Mouse (Mus musculus): ENCODE measurements at regions not wholly inside any gene's neighbourhood (a gene's known extent, or its start where the extent isn't known, plus 50 kb on each side); places are given as distances from the start of the nearest gene placed in this dataset.

DNA sequence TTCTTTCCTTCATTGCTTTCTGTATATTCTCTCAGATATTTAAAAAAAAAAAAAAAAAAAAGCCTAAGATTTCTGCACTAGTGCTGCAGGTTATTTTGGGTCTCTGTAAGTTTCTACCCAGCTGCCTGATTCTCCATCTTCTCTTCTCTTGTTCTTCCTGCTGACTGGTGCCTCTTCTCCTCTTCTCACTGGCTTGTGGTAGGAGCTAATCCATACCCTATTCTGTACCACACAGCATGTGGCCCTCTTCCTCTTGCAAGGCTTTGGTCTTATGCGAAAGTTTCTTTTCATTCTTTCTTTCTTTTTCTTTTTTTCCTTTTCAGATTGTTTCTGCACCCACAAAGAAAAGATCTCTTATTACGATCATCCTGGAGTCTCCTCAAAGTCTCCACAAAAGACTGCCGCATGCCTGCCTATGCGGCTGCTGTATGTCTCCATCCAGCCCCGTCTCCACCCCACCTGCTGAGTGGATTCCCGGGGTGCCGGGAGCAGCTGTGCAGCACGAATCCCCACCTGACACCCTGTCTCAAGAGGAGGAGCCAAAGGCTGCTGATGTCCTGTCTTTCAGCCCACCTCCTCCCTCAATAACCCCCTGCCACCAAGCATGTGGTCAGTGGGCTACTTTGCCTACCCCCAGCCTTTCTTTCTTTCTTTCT lies 66.3 kb downstream of the Ythdf1 start:
- DNase-seq, result peak in 1 of 2 experiments; percentile 34

DNA sequence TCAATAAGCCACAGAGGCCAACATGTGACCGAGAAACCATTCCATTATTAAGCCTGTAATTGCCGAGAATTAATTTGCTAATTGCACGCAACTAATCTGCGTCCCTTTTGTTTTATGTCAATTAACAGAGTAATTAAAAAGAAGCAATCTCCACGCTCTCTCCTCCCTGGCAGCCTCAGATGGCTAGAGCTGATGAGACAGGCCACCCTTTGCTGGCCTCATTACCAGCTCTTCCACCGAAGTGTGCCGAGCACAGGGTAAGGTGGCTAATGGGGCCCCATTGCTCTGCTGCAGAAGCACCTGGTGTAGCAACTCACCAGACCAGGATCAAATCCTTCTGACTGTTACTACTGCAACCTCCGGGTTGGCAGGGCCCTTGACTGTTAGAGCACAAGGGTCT lies 70.8 kb upstream of the Bhlhe23 start:
- no peak for DNase-seq

DNA sequence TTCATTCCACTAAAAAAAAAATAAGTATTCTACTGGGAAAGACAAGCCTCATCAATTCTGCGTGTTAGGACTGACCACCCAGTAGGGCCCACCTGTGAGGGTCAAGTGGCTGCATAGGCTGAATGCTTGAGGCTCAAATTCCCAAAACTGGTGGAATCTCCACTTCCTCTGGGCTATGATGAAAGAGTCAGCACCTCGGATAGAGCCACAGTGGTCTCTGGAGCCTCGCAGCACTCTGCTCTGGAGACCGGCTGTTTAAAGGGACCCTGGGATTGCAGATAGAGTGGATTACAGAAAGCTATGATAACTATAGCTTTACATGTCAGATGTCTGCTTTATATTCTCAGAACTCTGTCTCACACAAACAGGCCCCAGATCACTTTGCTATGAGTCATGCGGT lies 68.3 kb upstream of the Bhlhe23 start:
- no peak for DNase-seq

DNA sequence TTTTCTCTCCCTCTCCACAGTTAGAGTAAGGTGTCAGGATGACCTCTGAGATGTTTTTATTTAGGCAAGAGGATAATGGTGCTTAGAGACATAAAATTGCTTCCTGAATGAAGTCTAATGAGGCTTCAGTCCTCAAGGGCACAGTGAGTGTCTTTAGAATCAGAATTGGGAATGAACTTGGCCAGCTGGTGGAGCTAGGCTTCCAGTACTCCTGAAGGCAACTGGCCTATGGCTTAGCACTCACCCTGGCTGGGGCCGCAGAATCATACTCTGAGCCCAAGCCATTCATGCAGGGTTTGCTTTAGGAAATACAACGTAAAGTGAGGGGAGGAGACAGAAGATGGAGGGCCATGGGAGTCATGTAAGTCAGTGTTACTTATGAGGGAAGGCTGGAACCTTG lies 67.0 kb upstream of the Bhlhe23 start:
- peak; percentile 58 to 59 for DNase-seq

DNA sequence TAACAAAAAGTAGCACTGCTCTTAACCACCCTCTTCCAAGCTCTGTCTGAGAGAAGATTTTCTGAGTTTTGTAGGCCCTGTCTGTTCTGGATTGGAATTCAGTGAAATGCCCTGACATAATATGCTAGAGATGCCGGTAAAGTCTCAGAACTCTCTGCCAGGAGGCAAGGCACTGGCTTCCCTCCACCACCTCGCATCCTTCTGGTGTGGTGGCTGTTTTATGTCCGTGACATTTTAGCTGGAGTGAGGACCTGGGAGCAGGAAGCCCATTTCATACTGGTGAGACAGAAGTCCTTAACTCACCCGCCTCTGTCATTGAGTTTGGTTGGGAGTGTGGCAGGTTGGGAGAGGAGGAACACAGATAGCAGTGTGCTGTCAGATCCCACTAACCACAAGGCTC lies 62.4 kb upstream of the Bhlhe23 start:
- DNase-seq, result no peak

DNA sequence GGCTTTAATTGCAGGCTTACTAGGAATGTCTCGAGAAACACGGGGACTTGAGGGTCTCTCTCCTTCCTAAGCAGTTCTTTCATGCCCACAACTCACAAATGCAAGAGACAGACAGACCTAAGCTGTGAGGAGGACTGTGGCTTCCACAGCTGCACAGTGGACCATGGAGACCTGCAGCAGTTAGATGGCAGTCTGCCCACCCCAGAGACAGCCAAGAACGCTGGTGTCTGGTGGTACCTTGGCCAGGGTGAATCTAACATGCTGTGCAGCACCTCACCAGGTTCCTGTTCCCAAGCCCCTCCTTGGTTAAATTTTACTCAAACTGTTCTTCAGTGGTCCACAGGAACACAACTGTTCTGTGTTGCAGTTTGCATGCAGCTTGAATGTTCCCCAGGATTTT lies 61.3 kb upstream of the Bhlhe23 start:
- DNase-seq, result peak in 1 of 2 experiments; percentile 41

DNA sequence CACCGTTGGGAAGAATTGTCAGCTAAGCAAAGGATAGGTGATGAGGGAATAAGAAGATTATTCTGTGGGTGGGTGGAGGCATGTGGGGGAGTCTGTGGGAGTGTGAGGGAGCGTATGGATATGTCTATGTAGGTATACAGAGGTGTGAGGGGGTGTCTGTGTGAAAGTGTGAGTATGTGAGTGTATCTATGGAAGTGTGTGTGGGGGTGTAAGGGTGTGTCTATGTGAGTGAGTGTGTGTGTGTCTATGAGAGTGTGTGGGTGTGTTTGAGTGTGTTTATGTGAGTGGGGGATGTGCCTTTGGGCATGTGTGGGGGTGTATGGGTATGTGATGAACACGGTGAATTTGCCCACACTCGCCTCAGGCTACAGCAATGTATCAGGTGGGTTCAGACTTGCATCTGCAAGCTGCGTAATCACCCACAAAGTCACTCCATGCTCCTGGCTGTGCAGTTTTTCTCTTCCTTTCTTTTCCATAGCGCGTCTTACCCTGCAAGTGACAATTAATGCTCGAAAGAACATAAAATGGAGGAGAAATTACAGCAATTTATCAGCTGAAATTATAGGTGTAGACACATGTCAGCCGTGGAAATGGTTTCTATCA lies 60.7 kb upstream of the Bhlhe23 start:
- DNase-seq, result no peak

DNA sequence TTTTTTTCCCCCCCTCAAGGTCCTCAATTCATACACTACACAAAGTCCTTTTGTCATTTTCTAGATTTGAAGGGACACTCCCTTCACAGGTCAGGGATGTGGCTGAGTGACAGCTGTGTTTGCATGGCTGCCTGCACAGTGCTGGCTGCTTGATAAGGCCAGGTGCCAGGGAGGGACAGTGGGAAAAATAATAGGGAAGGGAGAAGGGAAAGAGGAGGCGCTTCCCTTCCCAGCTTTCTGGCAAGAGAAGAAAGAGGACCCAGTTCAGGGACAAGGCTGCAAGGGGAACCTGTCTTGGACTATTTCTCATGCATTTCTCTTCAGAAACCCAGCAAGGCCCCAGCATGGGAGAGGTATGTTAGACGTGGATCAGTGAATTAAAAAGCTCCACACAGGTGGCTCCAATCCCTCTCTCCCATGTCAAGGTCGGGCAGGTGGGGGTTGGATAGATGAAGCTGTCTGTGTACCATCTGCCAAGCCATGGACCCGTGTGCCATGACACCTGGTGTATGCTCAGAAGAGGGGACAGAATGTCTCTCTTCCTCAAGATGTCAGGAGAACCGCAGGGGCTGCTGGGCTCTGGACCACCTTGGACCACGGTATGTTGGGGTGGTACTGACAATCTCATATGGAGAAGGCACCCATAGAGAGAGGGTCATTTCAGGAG lies 59.4 kb upstream of the Bhlhe23 start:
- peak; percentile 56 to 82 for DNase-seq

DNA sequence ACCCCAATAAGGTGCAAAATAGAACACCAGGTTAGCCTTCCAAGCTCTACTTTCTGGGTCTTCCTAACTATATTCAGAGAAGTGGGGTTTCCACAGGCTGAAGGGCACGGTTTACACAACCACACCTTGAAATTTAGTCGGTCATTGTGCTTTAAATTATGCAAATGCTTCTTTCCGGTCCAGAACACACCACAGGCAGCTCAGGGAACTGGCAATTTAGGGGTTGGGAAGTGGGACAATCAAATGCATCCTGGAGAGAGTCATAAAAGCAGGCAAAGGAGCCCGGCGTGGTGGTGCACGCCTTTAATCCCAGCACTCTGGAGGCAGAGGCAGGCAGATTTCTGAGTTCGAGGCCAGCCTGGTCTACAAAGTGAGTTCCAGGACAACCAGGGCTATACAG lies 56.0 kb upstream of the Bhlhe23 start:
- no peak for DNase-seq

DNA sequence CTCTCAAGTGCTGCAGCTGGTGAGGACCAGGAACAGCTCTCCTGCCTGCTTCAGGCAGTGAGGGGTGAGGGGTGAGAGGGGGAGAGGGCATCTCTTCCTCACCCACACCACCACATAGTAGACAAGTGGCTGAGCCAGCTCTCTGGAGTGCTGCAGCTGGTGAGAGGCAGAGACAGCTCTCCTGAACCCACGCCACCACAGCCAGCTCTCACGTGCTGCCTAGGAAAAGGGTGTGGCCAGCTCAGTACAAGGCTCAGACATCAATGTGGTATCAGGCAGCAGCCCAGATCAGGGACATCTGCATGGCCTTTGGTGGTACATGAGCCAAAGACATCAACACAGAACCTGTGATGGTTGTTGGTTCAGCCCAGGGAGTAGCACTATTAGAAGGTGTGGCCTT lies 53.9 kb upstream of the Bhlhe23 start:
- no peak for DNase-seq

DNA sequence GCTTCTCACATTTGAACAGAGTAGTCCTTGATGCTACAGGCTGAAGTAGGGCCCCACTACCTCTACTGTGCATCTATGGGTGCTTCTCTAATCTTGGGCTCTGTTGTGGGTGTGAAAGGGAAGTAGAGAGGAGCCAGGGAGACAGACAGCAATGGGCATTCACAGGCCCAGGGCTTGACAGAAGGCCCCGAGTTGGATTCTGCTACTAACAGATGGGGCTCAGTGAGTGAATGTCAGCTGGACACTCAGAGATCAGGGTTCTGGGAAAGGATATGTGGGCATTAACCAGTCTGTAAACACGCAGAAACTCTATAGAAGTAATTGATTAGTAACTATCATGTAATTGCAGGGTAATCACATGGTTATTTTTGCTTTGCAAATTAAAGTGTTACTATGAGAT lies 51.4 kb upstream of the Bhlhe23 start:
- peak in 1 of 2 experiments; percentile 49 for DNase-seq

DNA sequence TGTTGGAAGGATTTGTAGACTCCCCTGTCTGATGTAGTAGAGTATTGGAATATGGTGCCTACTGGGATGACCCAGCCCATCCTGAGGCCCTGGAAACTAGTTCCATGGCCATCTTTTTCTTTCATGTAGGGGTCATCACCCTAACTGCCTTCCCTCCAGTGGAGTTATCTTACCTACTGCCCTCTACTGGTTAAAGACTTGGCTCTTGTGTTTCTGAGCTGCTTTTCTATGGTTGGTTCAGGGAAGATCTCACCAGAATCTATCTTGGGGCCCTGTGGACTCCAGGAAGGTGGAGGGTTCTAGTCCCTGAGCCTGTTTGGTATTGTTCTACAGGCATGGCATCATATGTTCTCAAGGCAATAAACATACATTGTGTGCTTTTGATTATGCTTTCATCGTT lies 50.0 kb upstream of the Bhlhe23 start:
- DNase-seq, result no peak
